Mouse (Mus musculus) heart, embryonic 11.5 days (tissue): ENCODE data around the gene BC005624. TPM values are rescaled to one million over a fixed set of nuclear protein-coding genes. Genes with fewer than 3 reads are reported as not detected.
A peak's percentile ranks its signal among the peaks of the same experiment; 100 is the strongest.

Experiments used
- ATAC-seq: fragments of 200-750 bp; cut with Nextera tagmentation; replicated peaks from 2 replicates; pipeline ENCODE4 v1.8.0; 2017; ENCODE audit warnings: moderate library complexity; ENCODE audit not compliant: insufficient number of reproducible peaks, low FRiP score, low TSS enrichment
- H3K27ac ChIP-seq: fragments of 300-500 bp; sonication (generic); 2 replicates; pipeline ENCODE4 v1.5.1; 2014; ENCODE audit warnings: mild to moderate bottlenecking, low read depth, low read length
- H3K27me3 ChIP-seq: fragments of 300-500 bp; sonication (generic); 2 replicates; pipeline ENCODE4 v1.6.1; 2014; ENCODE audit warnings: mild to moderate bottlenecking, low read length, mixed read lengths; ENCODE audit not compliant: control insufficient read depth, insufficient read depth
- H3K36me3 ChIP-seq: fragments of 300-500 bp; sonication (generic); 2 replicates; pipeline ENCODE4 v1.6.1; 2014; ENCODE audit warnings: mild to moderate bottlenecking, low read length, moderate library complexity, mixed read lengths; ENCODE audit not compliant: control insufficient read depth, insufficient read depth
- H3K4me1 ChIP-seq: fragments of 300-500 bp; sonication (generic); 2 replicates; pipeline ENCODE4 v1.6.1; 2014; ENCODE audit warnings: low read length; ENCODE audit not compliant: control insufficient read depth, insufficient read depth
- H3K4me2 ChIP-seq: fragments of 300-500 bp; sonication (generic); 2 replicates; pipeline ENCODE4 v1.6.1; 2014; ENCODE audit warnings: mild to moderate bottlenecking, moderate library complexity
- H3K4me3 ChIP-seq: fragments of 300-500 bp; sonication (generic); 2 replicates; pipeline ENCODE4 v1.5.1; 2014; ENCODE audit warnings: low read depth, low read length
- H3K9ac ChIP-seq: fragments of 300-500 bp; sonication (generic); 2 replicates; pipeline ENCODE4 v1.6.1; 2014; ENCODE audit warnings: mild to moderate bottlenecking, low read depth, low read length, moderate library complexity
- H3K9me3 ChIP-seq: fragments of 300-500 bp; sonication (generic); replicated peaks from 2 replicates; pipeline ENCODE4 v1.6.1; 2016; ENCODE audit warnings: low read length; ENCODE audit not compliant: control insufficient read depth
- WGBS: fragments of 180-500 bp; shearing (Covaris S2); extraction: QIAGEN DNeasy Blood & Tissue Kit; methylation state at CpG from one replicate; pipeline ENCODE4 v1.1.7; 2014; ENCODE audit not compliant: insufficient replicate concordance; 5-methylcytosine and 5-hydroxymethylcytosine counted together
- polyA plus RNA-seq: library from polyadenylated mRNA; unstranded; fragments of >200 nt; fragmentation: Nextera tagmentation; extraction: Ambion mirVana; gene quantifications from 2 replicates; pipeline ENCODE4 v1.2.1, GENCODE M21; 2014

The BC005624 gene
- polyA plus RNA-seq, 1 experiment from 2014 or later, result 31.4 TPM

- 90% methylated on average over 4 of the region's 4 CpGs for WGBS
- Histone ChIP-seq H3K36me3 (no peaks in the 10 kb centered on the region), H3K9ac (no peak overlapping the region), H3K27ac (no peak overlapping the region), H3K4me2 (no peak overlapping the region), H3K9me3 (no peaks in the 10 kb centered on the region), H3K4me3 (no peak overlapping the region), H3K4me1 (peaks cover 16% of the 10 kb centered on the region), H3K27me3 (no peaks in the 10 kb centered on the region)
- no peak for ATAC-seq
These were observed 12.9 kb upstream of the BC005624 start for GRCm38 (mm10) chr2:30994853-30995252.

GRCm38 (mm10) chr2:30990221-30990620 lies 8.2 kb upstream of the BC005624 start:
- Histone ChIP-seq H3K9me3 (no peaks in the 10 kb centered on the region), H3K4me2 (no peak overlapping the region), H3K4me3 (no peak overlapping the region), H3K27ac (no peak overlapping the region), H3K4me1 (peaks cover 7% of the 10 kb centered on the region; the same call in 1 of the 2 replicates), H3K27me3 (no peaks in the 10 kb centered on the region), H3K36me3 (no peaks in the 10 kb centered on the region), H3K9ac (no peak overlapping the region)
- no peak for ATAC-seq
- WGBS, result 79% methylated on average over 9 of the region's 9 CpGs

- no peak overlapping the region for H3K27ac ChIP-seq
- peak overlapping the region; percentile 12 for H3K4me2 ChIP-seq
- H3K9me3 ChIP-seq, result no peaks in the 10 kb centered on the region
- ATAC-seq, result no peak
- no peak overlapping the region for H3K9ac ChIP-seq
- WGBS, result 21% methylated on average over 17 of the region's 17 CpGs
- H3K4me3 ChIP-seq, result no peak overlapping the region
- peaks cover 19% of the 10 kb centered on the region for H3K4me1 ChIP-seq
- H3K36me3 ChIP-seq, result no peaks in the 10 kb centered on the region
- H3K27me3 ChIP-seq, result no peaks in the 10 kb centered on the region
These were observed 3.4 kb upstream of the BC005624 start for GRCm38 (mm10) chr2:30985111-30986020.

GRCm38 (mm10) chr2:30983024-30983423 lies 1.0 kb upstream of the BC005624 start:
- H3K36me3 ChIP-seq, result peaks cover 11% of the 10 kb centered on the region; the same call in 1 of the 2 replicates
- peak overlapping the region; percentile 74; the same call in 1 of the 2 replicates for H3K9ac ChIP-seq
- H3K27me3 ChIP-seq, result no peaks in the 10 kb centered on the region
- peak overlapping the region; percentile 85 for H3K4me3 ChIP-seq
- peak overlapping the region; percentile 91 for H3K4me2 ChIP-seq
- H3K4me1 ChIP-seq, result peaks cover 19% of the 10 kb centered on the region
- no peak for ATAC-seq
- H3K9me3 ChIP-seq, result no peaks in the 10 kb centered on the region
- no peak overlapping the region for H3K27ac ChIP-seq
- 54% methylated on average over 7 of the region's 7 CpGs for WGBS

GRCm38 (mm10) chr2:30967352-30968327 lies 14.4 kb downstream of the BC005624 start, which contains the start of gene Tor1a:
Tor1a (minus strand) TSS chr2:30967933.
- 2% methylated on average over 59 of the region's 59 CpGs for WGBS
- Histone ChIP-seq H3K9me3 (no peaks in the 10 kb centered on the region), H3K4me2 (peak within 1 kb of the TSS; percentile 68), H3K4me1 (peaks cover 10% of the 10 kb centered on the region), H3K9ac (peak within 1 kb of the TSS; percentile 90), H3K36me3 (peaks cover 7% of the 10 kb centered on the region; the same call in 1 of the 2 replicates), H3K4me3 (peak within 1 kb of the TSS; percentile 98), H3K27ac (peak within 1 kb of the TSS; percentile 59; the same call in 1 of the 2 replicates), H3K27me3 (no peaks in the 10 kb centered on the region)
- peak; percentile 86 for ATAC-seq

- Histone ChIP-seq H3K27me3 (no peaks in the 10 kb centered on the region), H3K4me2 (peak overlapping the region; percentile 68), H3K9me3 (no peaks in the 10 kb centered on the region), H3K4me1 (peaks cover 10% of the 10 kb centered on the region), H3K9ac (peak overlapping the region; percentile 90), H3K27ac (no peak overlapping the region), H3K36me3 (peaks cover 9% of the 10 kb centered on the region; the same call in 1 of the 2 replicates), H3K4me3 (peak overlapping the region; percentile 98)
- 22% methylated on average over 16 of the region's 16 CpGs for WGBS
- no peak for ATAC-seq
These were observed 15.2 kb downstream of the BC005624 start for GRCm38 (mm10) chr2:30966826-30967225.

- no peaks in the 10 kb centered on the region for H3K27me3 ChIP-seq
- WGBS, result 88% methylated on average over 8 of the region's 8 CpGs
- no peak overlapping the region for H3K27ac ChIP-seq
- H3K9ac ChIP-seq, result no peak overlapping the region
- ATAC-seq, result no peak
- H3K4me3 ChIP-seq, result no peak overlapping the region
- H3K36me3 ChIP-seq, result peaks cover 14% of the 10 kb centered on the region; the same call in 1 of the 2 replicates
- no peak overlapping the region for H3K4me2 ChIP-seq
- H3K9me3 ChIP-seq, result no peaks in the 10 kb centered on the region
- peaks cover 10% of the 10 kb centered on the region for H3K4me1 ChIP-seq
These were observed 16.4 kb downstream of the BC005624 start for GRCm38 (mm10) chr2:30965627-30966026.

- Histone ChIP-seq H3K4me2 (no peak overlapping the region), H3K36me3 (peaks cover 36% of the 10 kb centered on the region), H3K4me1 (peaks cover 10% of the 10 kb centered on the region), H3K27me3 (no peaks in the 10 kb centered on the region), H3K9me3 (no peaks in the 10 kb centered on the region), H3K27ac (no peak overlapping the region), H3K4me3 (no peak overlapping the region), H3K9ac (no peak overlapping the region)
- 62% methylated on average over 11 of the region's 11 CpGs for WGBS
- ATAC-seq, result no peak
These were observed 19.3 kb downstream of the BC005624 start for GRCm38 (mm10) chr2:30962570-30963254.
